Mouse (Mus musculus) forebrain, embryonic 16.5 days (tissue): ENCODE data around the gene Tmem104. TPM values are rescaled to one million over a fixed set of nuclear protein-coding genes. Genes with fewer than 3 reads are reported as not detected.
A peak's percentile ranks its signal among the peaks of the same experiment; 100 is the strongest.

Experiments used
- ATAC-seq: fragments of 200-750 bp; cut with Nextera tagmentation; 2 replicates; pipeline ENCODE4 v1.8.0; 2017; ENCODE audit warnings: mild to moderate bottlenecking, moderate library complexity
- H3K27ac ChIP-seq: fragments of 300-500 bp; sonication (generic); 2 replicates; pipeline ENCODE4 v1.5.1; 2014; ENCODE audit warnings: low read length, control low read depth
- H3K27me3 ChIP-seq: fragments of 300-500 bp; sonication (generic); replicated peaks from 2 replicates; pipeline ENCODE4 v1.6.1; 2014; ENCODE audit warnings: low read length; ENCODE audit not compliant: control insufficient read depth, insufficient read depth
- H3K36me3 ChIP-seq: fragments of 300-500 bp; sonication (generic); 2 replicates; pipeline ENCODE4 v1.6.1; 2014; ENCODE audit not compliant: control insufficient read depth, insufficient read depth
- H3K4me1 ChIP-seq: fragments of 300-500 bp; sonication (generic); replicated peaks from 2 replicates; pipeline ENCODE4 v1.6.1; 2014; ENCODE audit warnings: low read length; ENCODE audit not compliant: control insufficient read depth, insufficient read depth
- H3K4me2 ChIP-seq: fragments of 300-500 bp; sonication (generic); 2 replicates; pipeline ENCODE4 v1.6.1; 2014; ENCODE audit warnings: mild to moderate bottlenecking, low read length, control low read depth
- H3K4me3 ChIP-seq: fragments of 300-500 bp; sonication (generic); replicated peaks from 2 replicates; pipeline ENCODE4 v1.5.1; 2014; ENCODE audit warnings: mild to moderate bottlenecking, low read length, control low read depth
- H3K9ac ChIP-seq: fragments of 300-500 bp; sonication (generic); replicated peaks from 2 replicates; pipeline ENCODE4 v1.6.1; 2014; ENCODE audit warnings: low read depth, low read length, control low read depth
- H3K9me3 ChIP-seq: fragments of 300-500 bp; sonication (generic); 2 replicates; pipeline ENCODE4 v1.6.1; 2016; ENCODE audit warnings: low read length; ENCODE audit not compliant: control insufficient read depth
- WGBS: fragments of 180-500 bp; shearing (Covaris S2); extraction: QIAGEN DNeasy Blood & Tissue Kit; methylation state at CpG from one replicate; pipeline ENCODE4 v1.1.7; 2014; 5-methylcytosine and 5-hydroxymethylcytosine counted together
- polyA plus RNA-seq: library from polyadenylated mRNA; unstranded; fragments of >200 nt; fragmentation: Nextera tagmentation; extraction: Ambion mirVana; gene quantifications from 2 replicates; pipeline ENCODE4 v1.2.1, GENCODE M21; 2015

Tmem104 gene
- polyA plus RNA-seq, 1 experiment from 2014 or later, result 11.2 TPM

- Histone ChIP-seq H3K9ac (0 out of 2 replicates have a peak overlapping the region, but pooled peaks have one; percentile 9), H3K36me3 (no peaks in the 10 kb centered on the region), H3K27me3 (no peaks in the 10 kb centered on the region), H3K4me3 (no peak overlapping the region), H3K4me2 (no peak overlapping the region), H3K4me1 (peaks cover 30% of the 10 kb centered on the region), H3K27ac (peak overlapping the region; percentile 58), H3K9me3 (no peaks in the 10 kb centered on the region)
- 21% methylated on average over 10 of the region's 10 CpGs for WGBS
- peak; percentile 61 for ATAC-seq
Observed at GRCm38 (mm10) chr11:115177559-115178195, 9.6 kb upstream of the Tmem104 start.

GRCm38 (mm10) chr11:115178766-115179165 lies 8.5 kb upstream of the Tmem104 start:
- peaks cover 26% of the 10 kb centered on the region for H3K4me1 ChIP-seq
- H3K4me3 ChIP-seq, result no peak overlapping the region
- H3K9ac ChIP-seq, result no peak overlapping the region
- H3K27ac ChIP-seq, result no peak overlapping the region
- no peaks in the 10 kb centered on the region for H3K9me3 ChIP-seq
- no peaks in the 10 kb centered on the region for H3K36me3 ChIP-seq
- WGBS, result 68% methylated on average over 2 of the region's 2 CpGs
- ATAC-seq, result no peak
- no peaks in the 10 kb centered on the region for H3K27me3 ChIP-seq
- no peak overlapping the region for H3K4me2 ChIP-seq

- 42% methylated on average over 6 of the region's 6 CpGs for WGBS
- no peak overlapping the region for H3K4me3 ChIP-seq
- H3K9ac ChIP-seq, result no peak overlapping the region
- no peaks in the 10 kb centered on the region for H3K27me3 ChIP-seq
- H3K27ac ChIP-seq, result peak overlapping the region; percentile 38; the same call in 1 of the 2 replicates
- H3K4me1 ChIP-seq, result peaks cover 22% of the 10 kb centered on the region
- no peak overlapping the region for H3K4me2 ChIP-seq
- H3K36me3 ChIP-seq, result no peaks in the 10 kb centered on the region
- H3K9me3 ChIP-seq, result no peaks in the 10 kb centered on the region
- ATAC-seq, result peak; percentile 73
Observed at GRCm38 (mm10) chr11:115179191-115179590, 8.1 kb upstream of the Tmem104 start.

- no peak for ATAC-seq
- Histone ChIP-seq H3K27me3 (no peaks in the 10 kb centered on the region), H3K4me1 (peaks cover 20% of the 10 kb centered on the region), H3K9me3 (no peaks in the 10 kb centered on the region), H3K4me2 (no peak overlapping the region), H3K4me3 (no peak overlapping the region), H3K27ac (peak overlapping the region; percentile 38; the same call in 1 of the 2 replicates), H3K9ac (no peak overlapping the region), H3K36me3 (no peaks in the 10 kb centered on the region)
- WGBS, result 77% methylated on average over 6 of the region's 6 CpGs
Observed at GRCm38 (mm10) chr11:115179881-115180280, 7.4 kb upstream of the Tmem104 start.

- Histone ChIP-seq H3K4me1 (peaks cover 22% of the 10 kb centered on the region), H3K9me3 (no peaks in the 10 kb centered on the region), H3K36me3 (no peaks in the 10 kb centered on the region), H3K27me3 (no peaks in the 10 kb centered on the region), H3K9ac (no peak overlapping the region), H3K4me2 (no peak overlapping the region), H3K27ac (no peak overlapping the region), H3K4me3 (no peak overlapping the region)
- WGBS, result 21% methylated on average over 12 of the region's 12 CpGs
- ATAC-seq, result no peak
Observed at GRCm38 (mm10) chr11:115181913-115182638, 5.2 kb upstream of the Tmem104 start.

- no peaks in the 10 kb centered on the region for H3K9me3 ChIP-seq
- no peaks in the 10 kb centered on the region for H3K27me3 ChIP-seq
- WGBS, result 55% methylated on average over 4 of the region's 4 CpGs
- H3K4me1 ChIP-seq, result peaks cover 16% of the 10 kb centered on the region
- no peak overlapping the region for H3K4me3 ChIP-seq
- H3K27ac ChIP-seq, result no peak overlapping the region
- H3K4me2 ChIP-seq, result no peak overlapping the region
- H3K9ac ChIP-seq, result no peak overlapping the region
- no peak for ATAC-seq
- no peaks in the 10 kb centered on the region for H3K36me3 ChIP-seq
Observed at GRCm38 (mm10) chr11:115184973-115185372, 2.3 kb upstream of the Tmem104 start.

- H3K27me3 ChIP-seq, result no peaks in the 10 kb centered on the region
- peaks cover 16% of the 10 kb centered on the region for H3K4me1 ChIP-seq
- no peaks in the 10 kb centered on the region for H3K36me3 ChIP-seq
- no peaks in the 10 kb centered on the region for H3K9me3 ChIP-seq
- WGBS, result 10% methylated on average over 12 of the region's 12 CpGs
- H3K9ac ChIP-seq, result peak within 1 kb of the TSS; percentile 83
- H3K4me2 ChIP-seq, result peak within 1 kb of the TSS; percentile 92
- peak within 1 kb of the TSS; percentile 73 for H3K4me3 ChIP-seq
- peak within 1 kb of the TSS; percentile 67 for H3K27ac ChIP-seq
- no peak; the same call in 1 of the 2 replicates for ATAC-seq
Observed at GRCm38 (mm10) chr11:115187693-115188092, 406 bp downstream of the Tmem104 start, which contains the start of gene Nat9. Gene Nat9 (minus strand): TSS chr11:115187859.

GRCm38 (mm10) chr11:115188539-115189231 lies 1.4 kb downstream of the Tmem104 start:
- Histone ChIP-seq H3K4me1 (peaks cover 16% of the 10 kb centered on the region), H3K4me3 (no peak overlapping the region), H3K9ac (no peak overlapping the region), H3K27me3 (no peaks in the 10 kb centered on the region), H3K36me3 (no peaks in the 10 kb centered on the region), H3K27ac (no peak overlapping the region), H3K9me3 (no peaks in the 10 kb centered on the region), H3K4me2 (no peak overlapping the region)
- WGBS, result 90% methylated on average over 13 of the region's 13 CpGs
- no peak for ATAC-seq

GRCm38 (mm10) chr11:115189304-115189703 lies 2.0 kb downstream of the Tmem104 start:
- no peak overlapping the region for H3K4me3 ChIP-seq
- H3K27ac ChIP-seq, result no peak overlapping the region
- H3K9ac ChIP-seq, result no peak overlapping the region
- no peak overlapping the region for H3K4me2 ChIP-seq
- no peaks in the 10 kb centered on the region for H3K9me3 ChIP-seq
- H3K36me3 ChIP-seq, result no peaks in the 10 kb centered on the region
- no peaks in the 10 kb centered on the region for H3K27me3 ChIP-seq
- 93% methylated on average over 6 of the region's 6 CpGs for WGBS
- peaks cover 16% of the 10 kb centered on the region for H3K4me1 ChIP-seq
- ATAC-seq, result no peak
